Mouse (Mus musculus): ENCODE data around the gene Dcaf12l1. TPM values are rescaled to one million over a fixed set of nuclear protein-coding genes. Genes with fewer than 3 reads are reported as not detected.
"Not testable (repeated sequence)": the region's sequence is repeated elsewhere in the genome, so short reads cannot be mapped to it uniquely, and the experiment has no call there.

Dcaf12l1 gene
- 3.2 and 3.7 TPM in 2 replicates for polyA plus RNA-seq (2015; fragmentation: Nextera tagmentation; extraction: Ambion mirVana)

DNA sequence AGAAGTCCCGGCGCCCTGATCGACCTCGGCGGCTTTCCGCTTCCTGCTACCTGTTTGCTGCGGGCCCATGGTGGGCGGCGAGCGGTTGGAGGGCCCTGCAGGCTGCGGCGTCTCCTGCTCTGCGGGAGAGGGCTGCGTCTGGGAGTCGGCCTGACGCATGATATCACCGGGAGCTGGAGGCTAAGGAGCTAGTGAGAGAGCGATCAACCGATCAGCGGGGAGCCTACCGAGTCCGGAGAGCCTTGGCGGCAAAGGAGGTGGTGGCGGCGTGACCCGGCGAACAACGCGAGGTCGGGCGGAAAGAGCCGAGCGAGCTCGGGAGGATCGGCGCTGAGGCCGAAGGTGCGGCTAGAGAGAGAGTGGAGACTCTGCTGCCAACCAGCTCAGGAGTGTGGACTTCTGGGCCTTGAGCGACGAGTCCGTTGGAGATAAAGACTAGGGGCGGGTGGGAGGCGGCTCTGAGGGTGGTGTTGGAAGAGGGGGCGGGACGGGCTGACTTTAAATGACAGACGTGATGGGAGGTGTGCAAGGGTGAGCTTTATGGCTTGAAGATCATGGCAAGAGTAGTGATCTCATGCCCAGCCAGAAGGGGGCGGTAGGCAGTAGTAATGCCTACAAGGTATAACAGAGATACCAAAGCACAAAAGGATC, at the start of gene Dcaf12l1:
Gene Dcaf12l1, minus strand, starts transcription at position 437 of the 651 bp plus-strand sequence.
- DNase-seq (ENCODE audit: low spot score) = peak; percentile 1

DNA sequence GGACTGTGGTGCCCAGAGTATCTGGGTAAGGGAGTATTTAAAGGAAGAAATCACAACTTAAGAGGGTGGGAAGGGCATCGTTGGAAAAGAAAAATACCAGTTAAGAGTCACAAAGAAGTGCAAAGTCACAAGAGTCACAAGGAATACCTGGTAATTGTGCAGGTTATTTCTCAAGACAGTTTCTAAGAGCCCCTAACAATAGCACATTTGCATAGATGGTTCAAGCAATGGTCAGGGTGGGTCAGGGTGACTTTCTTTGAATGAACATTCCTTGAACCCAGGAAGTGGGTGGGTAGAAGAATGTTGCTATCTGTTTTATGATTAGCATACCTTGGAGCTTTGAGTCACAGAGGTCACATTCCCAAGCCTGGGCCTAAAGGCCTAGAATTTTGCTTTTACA, 19.4 kb upstream of the Dcaf12l1 start:
- DNase-seq (ENCODE audit: low spot score) = not testable (repeated sequence)

DNA sequence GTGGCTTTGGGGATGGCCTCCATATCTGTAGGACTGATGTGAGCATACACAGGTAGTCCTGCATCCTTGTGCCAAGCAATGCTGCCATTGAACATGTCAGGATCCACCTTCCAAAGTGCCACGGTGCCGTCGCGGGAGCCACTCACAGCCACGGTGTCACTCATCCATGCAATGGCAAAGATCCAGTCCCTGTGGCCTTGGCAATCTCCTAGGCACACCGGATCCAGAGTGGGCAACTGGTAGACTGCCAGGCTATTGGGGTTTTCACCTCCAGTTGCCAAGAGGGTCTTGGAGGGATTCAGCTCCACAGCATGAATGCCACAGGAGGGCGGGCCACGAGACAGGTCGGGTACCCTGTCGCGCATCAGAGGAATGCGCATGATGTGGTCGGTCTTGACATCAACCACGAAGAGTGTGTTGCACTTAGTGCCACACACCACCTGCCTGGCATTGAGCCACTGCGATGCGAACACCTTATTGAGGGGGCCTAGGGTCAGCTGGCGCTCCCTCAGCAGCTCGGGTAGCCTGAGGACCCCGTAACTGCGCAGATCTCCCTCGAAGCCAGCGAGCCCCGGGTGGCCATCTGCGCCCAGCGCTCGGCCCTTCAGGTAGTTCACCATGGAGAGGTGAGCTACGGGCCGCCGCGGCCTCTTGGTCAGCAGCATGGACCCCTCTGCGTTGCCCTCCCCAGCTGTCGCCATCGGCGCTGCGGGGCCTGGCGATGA, 799 bp downstream of the Dcaf12l1 start:
- no peak for DNase-seq (ENCODE audit: low spot score)

All from thymus, postnatal 0 days (tissue).